Mouse (Mus musculus): ENCODE data around the gene Frmd4a. TPM values are rescaled to one million over a fixed set of nuclear protein-coding genes. Genes with fewer than 3 reads are reported as not detected.

The Frmd4a gene
- polyA plus RNA-seq, 1 experiment from 2014 or later = 72.7 TPM

DNA sequence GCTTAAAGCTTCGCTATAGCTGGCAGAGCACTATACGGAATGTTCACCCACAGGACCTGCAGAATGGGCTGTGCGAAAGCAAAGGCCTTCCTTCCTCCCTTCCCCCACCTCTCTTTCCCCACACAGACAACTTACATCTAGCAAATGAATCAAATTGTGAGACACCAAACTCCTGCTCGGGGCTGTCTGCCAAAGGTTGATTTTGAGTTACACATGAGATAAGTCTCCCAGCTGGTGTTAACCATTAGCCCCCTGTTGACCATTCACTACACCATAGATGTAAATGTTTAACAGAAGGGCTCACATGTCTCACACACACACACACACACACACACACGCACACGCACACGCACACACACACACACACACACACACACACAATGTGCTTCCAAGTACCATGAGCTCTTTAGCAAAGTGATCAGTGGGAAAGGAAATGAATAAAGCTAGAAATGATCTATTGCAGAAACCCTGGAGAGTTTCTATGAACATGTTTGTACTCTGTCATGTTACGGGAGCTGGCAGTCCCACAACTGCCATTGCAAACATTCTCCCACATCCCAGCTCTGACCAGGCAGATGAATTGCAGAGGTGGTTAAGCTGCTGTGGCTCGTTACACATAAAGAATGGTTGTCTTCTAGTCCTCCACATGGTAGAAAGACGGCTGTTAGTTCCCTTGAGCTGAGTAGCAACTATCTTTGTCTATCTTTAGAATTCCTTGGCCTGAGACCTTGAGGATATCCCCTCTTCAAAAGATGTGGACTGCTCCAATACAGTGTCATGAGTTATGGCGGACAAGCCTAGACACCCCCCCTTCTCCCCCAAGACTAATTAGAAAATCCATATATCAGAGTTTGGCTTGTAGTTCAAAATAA lies 492.9 kb downstream of the Frmd4a start:
- Histone ChIP-seq H3K4me1 (peaks cover 46% of the 10 kb centered on the region), H3K4me3 (no peak overlapping the region), H3K9ac (replicated peaks) (no peak overlapping the region), H3K27ac (replicated peaks) (peak overlapping the region; percentile 73), H3K36me3 (0 out of 2 replicates have a peak, but pooled peaks cover 5% of the 10 kb centered on the region), H3K4me2 (replicated peaks) (no peak overlapping the region), H3K9me3 (no peaks in the 10 kb centered on the region), H3K27me3 (no peaks in the 10 kb centered on the region)
- 55% methylated on average over 11 of the region's 11 CpGs for WGBS
- ATAC-seq (replicated peaks) = no peak

DNA sequence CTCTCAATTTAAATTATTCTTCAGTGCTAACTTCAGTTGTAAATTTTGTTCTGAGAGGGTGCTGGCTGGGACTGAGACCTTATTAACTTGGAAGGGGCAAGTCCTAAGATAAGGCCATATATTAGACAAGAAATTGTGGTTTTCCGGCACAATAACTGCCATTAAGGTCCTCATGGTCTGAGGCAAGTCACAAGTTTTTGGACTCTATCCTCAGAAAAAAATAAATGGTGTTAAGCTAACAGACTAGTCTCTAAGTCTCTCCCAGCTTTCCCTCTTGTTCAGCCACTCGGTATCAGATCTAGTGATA lies 493.5 kb downstream of the Frmd4a start:
- no peak for ATAC-seq (replicated peaks)
- H3K9ac ChIP-seq (replicated peaks) = no peak overlapping the region
- H3K9me3 ChIP-seq = no peaks in the 10 kb centered on the region
- H3K36me3 ChIP-seq = 0 out of 2 replicates have a peak, but pooled peaks cover 4% of the 10 kb centered on the region
- 95% methylated on average over 2 of the region's 2 CpGs for WGBS
- no peak overlapping the region; the same call in 1 of the 2 replicates for H3K27ac ChIP-seq (replicated peaks)
- no peak overlapping the region for H3K4me3 ChIP-seq
- no peak overlapping the region for H3K4me2 ChIP-seq (replicated peaks)
- H3K4me1 ChIP-seq = peaks cover 46% of the 10 kb centered on the region
- no peaks in the 10 kb centered on the region for H3K27me3 ChIP-seq

DNA sequence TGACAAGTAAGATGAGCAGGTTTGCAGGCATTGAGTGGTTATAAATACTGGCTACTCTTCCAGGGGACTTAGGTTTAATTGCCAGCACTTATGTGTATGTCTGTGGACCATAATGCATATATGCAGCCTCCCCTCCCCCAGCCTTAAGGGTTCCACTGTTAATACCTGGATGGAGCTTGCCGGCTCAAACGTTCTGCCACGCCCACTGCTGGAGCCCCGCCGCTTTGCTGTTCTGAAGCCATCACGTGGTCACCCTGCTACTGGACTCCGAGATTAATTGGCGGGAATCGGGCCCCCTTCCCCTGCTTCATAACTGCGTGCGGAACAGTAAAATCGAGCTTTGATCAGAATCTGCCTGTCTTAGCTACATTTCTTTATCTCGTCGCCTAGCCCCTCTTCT lies 495.1 kb downstream of the Frmd4a start:
- Histone ChIP-seq H3K27ac (replicated peaks) (no peak overlapping the region), H3K4me1 (peaks cover 59% of the 10 kb centered on the region), H3K9ac (replicated peaks) (no peak overlapping the region), H3K4me2 (replicated peaks) (no peak overlapping the region), H3K4me3 (no peak overlapping the region), H3K9me3 (no peaks in the 10 kb centered on the region), H3K36me3 (0 out of 2 replicates have a peak, but pooled peaks cover 4% of the 10 kb centered on the region), H3K27me3 (no peaks in the 10 kb centered on the region)
- ATAC-seq (replicated peaks) = no peak
- 30% methylated on average over 14 of the region's 14 CpGs for WGBS

DNA sequence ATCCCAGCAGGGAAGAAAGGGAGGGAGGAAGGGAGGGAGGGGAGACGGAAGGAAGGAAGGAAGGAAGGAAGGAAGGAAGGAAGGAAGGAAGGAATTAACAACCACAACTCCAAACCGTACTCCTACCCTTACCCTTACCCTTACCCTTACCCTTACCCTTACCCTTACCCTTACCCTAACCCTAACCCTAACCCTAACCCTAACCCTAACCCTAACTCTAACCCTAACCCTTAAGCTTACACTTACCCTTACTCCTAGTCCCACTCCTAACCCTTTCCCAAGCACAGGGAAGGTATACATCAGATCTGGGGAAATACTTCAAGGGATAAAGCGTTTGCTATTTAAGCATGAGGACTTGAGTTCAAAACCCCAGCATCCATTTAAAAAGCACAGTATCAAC lies 498.4 kb downstream of the Frmd4a start:
- Histone ChIP-seq H3K9ac (replicated peaks) (no peak overlapping the region), H3K4me1 (peaks cover 31% of the 10 kb centered on the region), H3K9me3 (no peaks in the 10 kb centered on the region), H3K36me3 (0 out of 2 replicates have a peak, but pooled peaks cover 5% of the 10 kb centered on the region), H3K27ac (replicated peaks) (peak overlapping the region; percentile 57; the same call in 1 of the 2 replicates), H3K4me2 (replicated peaks) (no peak overlapping the region), H3K27me3 (no peaks in the 10 kb centered on the region), H3K4me3 (no peak overlapping the region)
- ATAC-seq (replicated peaks) = no peak
- 92% methylated on average over 3 of the region's 3 CpGs for WGBS

DNA sequence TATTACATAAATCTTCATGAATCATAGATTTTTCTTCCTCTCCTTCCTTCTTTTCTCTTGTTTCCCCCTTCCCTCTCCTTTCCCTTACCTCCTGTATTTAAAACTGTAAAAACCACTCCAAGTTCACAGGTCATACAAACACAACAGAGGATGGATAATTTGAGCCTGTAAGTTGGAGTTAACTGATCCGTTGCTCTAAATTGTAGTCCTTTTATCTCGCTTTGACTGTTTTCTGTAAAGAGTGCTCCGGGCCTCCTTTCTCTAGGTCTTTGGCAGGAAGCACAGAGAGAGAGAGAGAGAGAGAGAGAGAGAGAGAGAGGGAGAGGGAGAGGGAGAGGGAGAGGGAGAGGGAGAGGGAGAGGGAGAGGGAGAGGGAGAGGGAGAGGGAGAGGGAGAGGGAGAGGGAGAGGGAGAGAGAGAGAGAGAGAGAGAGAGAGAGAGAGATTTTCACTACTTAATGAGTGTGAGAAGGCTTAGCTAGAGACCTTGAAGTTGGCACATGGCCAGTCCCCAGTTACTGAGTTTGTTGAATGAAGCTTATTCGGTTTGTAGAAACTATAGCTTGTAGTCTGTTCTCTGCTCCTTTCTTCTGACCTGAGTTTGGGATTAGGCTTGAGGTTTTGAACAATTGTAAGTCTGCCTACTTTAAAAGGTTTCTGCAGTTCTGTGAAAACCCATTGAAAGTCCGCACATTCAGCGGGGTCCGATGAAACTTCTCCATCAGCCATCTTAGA lies 499.5 kb downstream of the Frmd4a start:
- 7% methylated on average over 7 of the region's 7 CpGs for WGBS
- Histone ChIP-seq H3K4me3 (no peak overlapping the region), H3K9me3 (no peaks in the 10 kb centered on the region), H3K27me3 (no peaks in the 10 kb centered on the region), H3K4me1 (peaks cover 30% of the 10 kb centered on the region), H3K36me3 (0 out of 2 replicates have a peak, but pooled peaks cover 5% of the 10 kb centered on the region), H3K9ac (replicated peaks) (no peak overlapping the region), H3K27ac (replicated peaks) (peak overlapping the region; percentile 83), H3K4me2 (replicated peaks) (peak overlapping the region; percentile 19; the same call in 1 of the 2 replicates)
- peak; percentile 64 for ATAC-seq (replicated peaks)

GRCm38 (mm10) chr2:4517553-4518125 lies 500.1 kb downstream of the Frmd4a start:
- peak overlapping the region; percentile 19; the same call in 1 of the 2 replicates for H3K4me2 ChIP-seq (replicated peaks)
- peak overlapping the region; percentile 83 for H3K27ac ChIP-seq (replicated peaks)
- 26% methylated on average over 7 of the region's 7 CpGs for WGBS
- no peak overlapping the region for H3K9ac ChIP-seq (replicated peaks)
- H3K36me3 ChIP-seq = 0 out of 2 replicates have a peak, but pooled peaks cover 5% of the 10 kb centered on the region
- no peaks in the 10 kb centered on the region for H3K27me3 ChIP-seq
- peaks cover 24% of the 10 kb centered on the region for H3K4me1 ChIP-seq
- H3K4me3 ChIP-seq = no peak overlapping the region
- peak; percentile 52 for ATAC-seq (replicated peaks)
- no peaks in the 10 kb centered on the region for H3K9me3 ChIP-seq

- ATAC-seq (replicated peaks) = no peak
- H3K27me3 ChIP-seq = no peaks in the 10 kb centered on the region
- no peak overlapping the region for H3K4me2 ChIP-seq (replicated peaks)
- peaks cover 18% of the 10 kb centered on the region for H3K4me1 ChIP-seq
- no peak overlapping the region for H3K4me3 ChIP-seq
- H3K27ac ChIP-seq (replicated peaks) = no peak overlapping the region
- H3K9ac ChIP-seq (replicated peaks) = no peak overlapping the region
- 0 out of 2 replicates have a peak, but pooled peaks cover 5% of the 10 kb centered on the region for H3K36me3 ChIP-seq
- no peaks in the 10 kb centered on the region for H3K9me3 ChIP-seq
Measured at GRCm38 (mm10) chr2:4518549-4518948, 501.0 kb downstream of the Frmd4a start.

GRCm38 (mm10) chr2:4522769-4523487 lies 505.4 kb downstream of the Frmd4a start:
- Histone ChIP-seq H3K4me2 (replicated peaks) (no peak overlapping the region), H3K9me3 (no peaks in the 10 kb centered on the region), H3K36me3 (0 out of 2 replicates have a peak, but pooled peaks cover 2% of the 10 kb centered on the region), H3K27me3 (no peaks in the 10 kb centered on the region), H3K9ac (replicated peaks) (no peak overlapping the region), H3K4me1 (peaks cover 2% of the 10 kb centered on the region), H3K27ac (replicated peaks) (no peak overlapping the region), H3K4me3 (no peak overlapping the region)
- no peak for ATAC-seq (replicated peaks)
- 23% methylated on average over 1 of the region's 1 CpGs for WGBS

DNA sequence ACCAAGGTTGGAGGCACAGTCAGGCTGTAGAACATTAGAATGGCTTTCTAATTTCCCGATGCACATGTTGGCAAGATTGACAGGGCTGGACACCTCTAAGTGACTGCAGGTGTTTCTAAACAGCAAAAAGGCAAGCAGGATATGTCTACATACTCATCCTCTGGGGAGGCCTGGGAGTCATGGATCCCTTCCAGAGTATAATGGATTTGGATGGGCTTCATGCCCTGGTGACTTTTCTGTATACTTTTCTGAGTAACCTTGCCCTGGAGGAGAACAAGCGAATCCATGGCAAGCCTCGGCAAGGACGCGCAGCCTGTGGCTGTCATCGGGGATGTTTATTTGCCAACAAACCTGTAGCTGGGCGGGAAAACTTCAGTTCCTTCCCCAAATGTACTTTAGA lies 509.6 kb downstream of the Frmd4a start:
- Histone ChIP-seq H3K27me3 (no peaks in the 10 kb centered on the region), H3K27ac (replicated peaks) (no peak overlapping the region), H3K36me3 (peaks cover 15% of the 10 kb centered on the region; the same call in 1 of the 2 replicates), H3K9ac (replicated peaks) (no peak overlapping the region), H3K4me1 (peaks cover 8% of the 10 kb centered on the region), H3K9me3 (no peaks in the 10 kb centered on the region), H3K4me2 (replicated peaks) (no peak overlapping the region), H3K4me3 (no peak overlapping the region)
- no peak for ATAC-seq (replicated peaks)
- WGBS = 75% methylated on average over 7 of the region's 7 CpGs

DNA sequence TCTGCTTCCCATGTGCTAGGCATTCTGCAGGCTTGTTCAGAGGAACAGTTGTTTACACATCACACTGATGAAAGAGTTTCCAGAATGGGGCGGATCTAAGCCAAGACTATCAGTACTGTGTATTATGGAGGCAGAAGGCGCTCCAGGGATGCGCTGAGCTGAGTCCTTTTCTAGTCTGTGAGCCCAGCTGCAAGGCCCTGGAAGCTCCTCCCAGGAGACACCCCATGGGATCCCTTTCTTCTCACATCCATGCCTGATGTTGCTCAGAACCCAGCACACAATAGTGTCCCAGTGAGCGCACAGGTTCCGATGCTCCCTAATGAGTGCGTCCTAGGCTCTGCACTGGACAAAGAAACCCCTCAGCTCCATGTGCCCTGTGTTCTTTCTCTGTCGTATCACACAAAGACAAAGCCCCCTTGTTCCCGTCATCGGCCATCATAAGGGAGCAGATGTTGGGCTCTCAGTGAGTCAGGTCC lies 511.8 kb downstream of the Frmd4a start:
- Histone ChIP-seq H3K4me1 (peaks cover 8% of the 10 kb centered on the region), H3K9ac (replicated peaks) (no peak overlapping the region), H3K4me2 (replicated peaks) (no peak overlapping the region), H3K27me3 (no peaks in the 10 kb centered on the region), H3K9me3 (no peaks in the 10 kb centered on the region), H3K4me3 (no peak overlapping the region), H3K36me3 (peaks cover 31% of the 10 kb centered on the region), H3K27ac (replicated peaks) (peak overlapping the region; percentile 45)
- ATAC-seq (replicated peaks) = peak; percentile 84
- 32% methylated on average over 9 of the region's 9 CpGs for WGBS

- H3K27ac ChIP-seq (replicated peaks) = no peak overlapping the region
- no peaks in the 10 kb centered on the region for H3K9me3 ChIP-seq
- H3K4me3 ChIP-seq = no peak overlapping the region
- WGBS = 94% methylated on average over 11 of the region's 11 CpGs
- no peaks in the 10 kb centered on the region for H3K27me3 ChIP-seq
- H3K4me2 ChIP-seq (replicated peaks) = no peak overlapping the region
- H3K4me1 ChIP-seq = peaks cover 8% of the 10 kb centered on the region
- no peak overlapping the region for H3K9ac ChIP-seq (replicated peaks)
- ATAC-seq (replicated peaks) = no peak
- H3K36me3 ChIP-seq = peaks cover 48% of the 10 kb centered on the region
Measured at GRCm38 (mm10) chr2:4531533-4532197, 514.1 kb downstream of the Frmd4a start.
